Mouse (Mus musculus) layer of hippocampus, adult 9-10 months (tissue): ENCODE measurements around the gene Mettl23.
"Not testable (repeated sequence)": the region's sequence is repeated elsewhere in the genome, so short reads cannot be mapped to it uniquely, and the experiment has no call there.

Experiments
- DNase-seq: peaks from one replicate; pipeline ENCODE4 v3.0.0; 2022; ENCODE audit warnings: low spot score

Mettl23 gene

DNA sequence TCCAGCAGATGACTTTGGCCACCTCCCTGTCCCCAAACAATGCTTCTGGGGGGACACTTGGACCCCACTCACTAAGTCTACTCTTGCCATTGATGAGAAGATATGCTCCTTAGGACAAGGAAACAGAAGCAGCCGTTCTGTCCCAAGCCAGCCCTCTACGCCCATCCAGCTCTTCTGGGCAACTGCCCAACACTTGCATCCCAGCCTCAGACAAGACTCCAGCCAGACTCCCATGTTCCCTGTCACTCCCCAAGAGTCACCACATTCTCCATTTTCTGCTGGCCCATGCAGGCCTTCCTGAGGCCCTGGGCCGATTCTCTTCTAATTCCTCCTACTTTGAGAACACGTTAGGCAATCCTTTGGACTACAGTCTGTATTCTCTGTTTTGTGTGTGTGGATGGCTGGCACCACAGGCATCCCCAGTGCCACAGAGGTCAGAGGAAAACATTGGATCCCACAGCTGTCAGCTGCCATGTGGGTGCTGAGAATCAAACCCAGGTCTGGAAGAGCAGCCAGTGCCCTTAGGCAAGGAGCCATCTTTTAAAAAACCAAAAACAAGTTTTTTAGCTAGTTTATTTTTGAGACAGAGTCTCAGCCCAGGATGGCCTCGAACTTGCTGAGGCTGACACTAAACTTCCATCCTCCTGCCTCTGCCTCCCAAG, 23.0 kb upstream of the Mettl23 start:
- no peak for DNase-seq

DNA sequence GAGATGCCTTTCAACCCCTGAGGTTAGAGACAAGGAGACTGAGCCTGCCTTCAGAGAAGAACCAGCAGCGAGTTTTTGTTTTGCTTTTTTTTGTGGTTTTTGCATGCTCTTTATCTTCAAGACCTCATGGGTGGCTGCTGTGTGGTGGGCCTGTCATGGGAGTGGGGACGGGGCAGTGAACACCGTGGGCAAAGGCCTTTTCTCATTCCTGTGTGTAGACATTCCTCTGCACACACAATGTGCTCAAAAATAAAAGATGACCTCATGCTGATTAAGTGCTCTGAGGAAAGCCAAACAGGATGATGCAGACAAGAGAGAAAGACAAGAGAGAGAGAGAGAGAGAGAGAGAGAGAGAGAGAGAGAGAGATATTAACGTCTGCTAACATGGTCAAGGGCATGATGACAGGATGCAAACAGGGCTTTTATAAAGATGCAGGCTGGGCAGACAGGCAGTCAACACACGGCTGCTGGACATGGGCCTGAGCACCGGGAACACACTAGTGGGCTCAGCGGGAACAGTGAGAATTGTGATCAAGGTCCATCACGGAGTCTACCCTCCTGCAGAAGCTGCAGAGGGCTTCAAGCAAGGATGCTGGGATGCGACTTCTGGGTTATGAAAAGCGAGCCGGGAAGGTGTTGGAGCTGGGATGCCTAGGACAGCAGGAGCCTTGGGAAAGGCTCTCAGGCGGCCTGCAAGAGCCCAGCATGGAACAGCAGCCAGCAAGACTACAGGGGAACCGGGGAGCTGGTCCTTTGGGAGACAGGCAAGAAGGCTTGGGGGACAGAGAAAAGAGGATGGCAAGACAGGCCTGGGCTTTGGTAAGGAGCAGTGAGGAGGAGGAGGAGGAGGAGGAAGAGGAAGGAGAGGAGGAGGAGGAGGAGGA, 21.8 kb upstream of the Mettl23 start:
- no peak for DNase-seq

DNA sequence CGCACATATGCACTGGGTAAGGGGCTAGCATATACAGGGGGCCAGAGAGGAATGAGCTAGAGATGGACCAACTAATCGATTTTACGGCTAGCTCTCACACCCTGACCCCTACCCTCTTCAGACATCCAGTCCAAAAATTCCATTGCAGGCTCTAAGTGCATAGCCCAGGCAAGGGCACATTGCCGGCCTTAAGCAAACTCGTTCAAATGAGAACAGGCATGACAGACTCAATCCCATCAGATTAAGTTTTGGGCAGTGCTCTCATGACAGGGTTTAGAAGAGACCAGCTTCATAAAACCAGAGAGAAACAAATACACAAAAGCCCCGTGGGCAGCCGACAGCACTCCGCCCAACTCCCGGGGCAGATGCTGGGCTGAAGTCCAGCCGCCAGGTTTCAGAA, 20.9 kb upstream of the Mettl23 start:
- DNase-seq: no peak

DNA sequence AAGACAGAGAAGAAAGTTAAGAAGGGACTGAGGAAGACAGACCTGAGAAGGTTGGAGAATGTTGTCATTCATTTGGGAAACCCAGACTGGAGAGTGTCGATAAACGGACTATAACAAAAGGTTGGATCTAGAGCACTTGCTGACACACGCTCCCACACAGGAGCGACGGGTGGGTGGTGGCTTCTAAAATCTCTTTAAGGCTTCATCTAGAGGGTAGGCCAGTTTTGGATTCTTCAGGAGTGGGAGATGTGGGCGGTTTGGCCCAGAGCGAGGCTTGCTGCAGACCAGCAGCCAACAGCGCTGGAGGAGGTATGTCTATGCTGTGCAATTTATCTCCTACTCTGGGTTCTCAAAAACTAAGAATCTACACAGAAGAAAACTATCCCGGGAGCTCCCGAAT, 20.5 kb upstream of the Mettl23 start:
- DNase-seq: no peak

DNA sequence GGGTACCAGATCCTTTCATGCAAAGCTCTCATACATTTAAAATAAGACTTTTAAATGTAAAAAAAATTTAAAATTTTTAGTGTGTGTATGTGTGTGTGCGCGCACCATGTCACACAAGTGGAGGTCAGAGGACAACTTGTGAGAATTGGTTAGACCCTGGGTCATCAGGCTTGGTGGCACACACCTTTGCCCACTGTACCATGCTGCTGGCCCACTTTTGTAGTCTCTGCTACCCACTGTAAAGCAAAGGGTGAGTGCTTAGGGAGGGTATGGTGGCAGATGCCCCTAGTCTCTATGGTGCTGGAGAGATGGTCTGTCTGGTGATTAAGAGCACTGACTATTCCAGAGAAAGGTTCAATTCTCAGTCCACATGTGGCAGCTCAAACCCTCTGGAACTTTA, 19.8 kb upstream of the Mettl23 start:
- no peak for DNase-seq

DNA sequence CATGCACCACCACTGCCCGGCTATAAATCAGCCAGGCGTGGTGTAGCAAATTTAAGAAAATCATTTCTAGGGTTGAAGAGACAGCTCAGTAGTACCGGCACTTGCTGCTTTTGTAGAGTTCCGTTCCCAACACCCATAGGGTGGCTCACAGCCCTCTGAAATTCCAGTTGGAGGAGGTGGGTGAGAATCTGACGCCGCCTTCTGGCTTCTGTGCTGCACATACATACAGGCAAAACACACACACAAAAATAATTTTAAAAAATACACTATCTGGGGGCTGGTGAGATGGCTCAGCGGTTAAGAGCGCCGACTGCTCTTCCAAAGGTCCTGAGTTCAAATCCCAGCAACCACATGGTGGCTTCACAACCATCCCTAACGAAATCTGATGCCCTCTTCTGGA, 19.2 kb upstream of the Mettl23 start:
- not testable (repeated sequence) for DNase-seq

DNA sequence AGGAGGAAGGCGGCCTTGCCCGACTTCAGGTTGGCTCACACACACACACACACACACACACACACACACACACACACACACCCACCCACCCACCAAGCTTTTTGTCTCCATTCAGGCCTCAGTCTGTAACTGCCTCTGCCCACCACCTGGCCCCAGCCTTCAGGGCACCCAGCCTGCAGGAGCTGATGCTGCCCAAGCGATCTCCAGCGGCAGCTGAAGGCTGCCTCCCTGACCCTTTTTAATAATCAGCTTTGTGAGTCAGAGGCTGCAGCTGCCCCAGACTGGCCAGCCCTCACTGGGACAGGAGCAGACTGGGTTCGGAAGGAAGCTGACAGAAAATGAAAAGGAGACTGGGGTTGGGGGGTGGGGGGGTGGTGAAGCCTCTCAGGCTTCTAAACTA, 17.8 kb upstream of the Mettl23 start:
- DNase-seq: no peak

DNA sequence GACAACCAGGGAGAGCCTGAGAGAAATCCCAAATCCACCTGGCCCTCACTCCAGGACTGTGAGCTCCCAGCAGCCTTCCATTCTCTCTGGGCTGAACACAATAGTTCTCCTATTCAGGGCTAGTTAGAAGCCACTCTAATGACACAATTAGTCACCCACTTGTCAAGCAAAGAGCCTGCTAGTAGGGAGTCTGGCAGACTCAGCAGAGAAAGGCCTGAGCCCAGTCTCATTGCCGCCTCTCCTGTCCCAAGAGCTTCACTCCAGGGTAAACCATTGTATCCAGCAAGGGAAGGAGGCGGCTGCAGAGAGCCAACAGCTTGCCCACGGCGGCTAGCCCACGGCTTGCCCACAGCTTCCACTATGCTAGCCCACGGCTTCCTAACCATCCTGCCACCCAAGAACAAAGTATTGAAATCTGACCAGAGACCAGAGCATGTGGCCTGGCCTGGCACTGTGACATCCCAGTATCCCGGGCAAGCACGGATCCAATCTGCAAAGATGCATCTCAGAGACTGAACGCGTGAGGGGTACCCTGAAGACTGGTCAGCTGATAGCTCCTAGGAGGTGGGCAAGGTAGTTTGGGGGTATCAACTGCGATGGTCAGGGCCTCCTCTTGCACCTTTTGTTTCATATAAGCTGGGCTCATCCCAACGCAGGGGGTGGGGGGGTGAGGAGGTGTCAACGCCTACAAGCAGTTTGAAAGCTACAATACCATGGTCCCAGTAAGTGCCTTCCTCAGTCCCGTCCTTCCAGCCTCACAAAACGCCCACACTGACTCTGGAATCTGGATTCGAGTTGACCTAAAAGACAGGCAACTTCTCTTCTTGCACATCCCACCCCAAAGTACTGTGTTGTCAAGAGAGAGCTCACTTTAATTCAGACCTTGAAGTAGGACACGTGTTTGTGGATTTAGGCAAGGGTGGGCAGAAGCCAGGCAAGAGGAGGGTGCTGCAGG, 16.3 kb upstream of the Mettl23 start:
- no peak for DNase-seq

DNA sequence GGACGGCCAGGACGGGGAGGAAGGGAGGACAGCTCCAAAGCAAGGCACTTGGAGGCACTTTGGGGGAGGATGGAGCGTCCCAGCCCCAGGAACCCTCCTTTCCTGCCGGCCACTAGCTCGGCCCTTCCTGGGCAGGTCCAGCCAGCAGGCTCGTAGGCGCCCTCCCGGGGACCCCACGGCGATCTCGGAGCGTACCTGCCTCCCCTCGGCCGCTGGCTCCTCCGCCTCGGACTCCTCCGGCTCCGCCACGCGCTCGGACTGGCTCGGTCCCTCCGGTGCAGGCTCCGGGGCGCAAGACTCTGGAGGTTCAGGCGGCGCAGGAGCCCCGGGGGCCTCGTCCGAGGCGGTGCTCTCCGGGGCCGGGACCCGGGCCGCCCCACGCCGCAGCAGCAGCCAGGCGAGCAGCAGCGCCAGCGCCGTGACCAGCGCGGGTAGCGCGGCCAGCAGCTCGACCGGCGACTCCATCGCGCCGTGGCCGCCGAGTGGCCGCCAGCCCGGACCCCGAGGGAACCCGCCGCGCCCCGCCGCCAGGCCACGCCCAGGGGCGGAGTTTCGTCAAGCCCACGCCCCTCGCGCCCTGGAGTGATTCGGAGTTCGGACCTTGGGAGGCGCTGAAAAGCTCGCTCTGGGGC, 15.4 kb upstream of the Mettl23 start, which contains the start of gene Mxra7:
Mxra7 (minus strand) TSS at position 513 of the 632 bp plus-strand sequence.
- DNase-seq: no peak

DNA sequence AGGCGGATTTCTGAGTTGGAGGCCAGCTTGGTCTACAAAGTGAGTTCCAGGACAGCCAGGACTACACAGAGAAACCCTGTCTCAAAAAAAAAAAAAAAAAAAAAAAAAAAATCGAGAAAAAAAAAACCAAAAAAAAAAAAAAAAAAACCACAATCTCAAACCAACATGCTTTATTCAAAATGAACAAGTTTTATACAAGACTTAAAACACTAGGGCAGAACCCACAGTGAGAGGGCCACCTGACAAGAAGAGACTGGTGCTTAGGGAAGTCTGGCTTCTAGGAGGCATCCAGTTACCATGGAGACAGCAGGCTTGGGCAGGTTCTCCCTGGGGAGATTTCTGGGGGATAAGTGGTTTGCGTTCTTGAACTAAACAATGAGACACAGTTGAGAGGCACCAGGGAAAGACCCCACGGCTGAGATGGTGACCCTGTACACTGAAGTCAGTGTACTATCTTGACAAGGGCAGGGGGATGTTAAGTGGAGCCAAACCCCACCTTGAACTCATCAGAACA, 10.8 kb upstream of the Mettl23 start:
- no peak for DNase-seq

DNA sequence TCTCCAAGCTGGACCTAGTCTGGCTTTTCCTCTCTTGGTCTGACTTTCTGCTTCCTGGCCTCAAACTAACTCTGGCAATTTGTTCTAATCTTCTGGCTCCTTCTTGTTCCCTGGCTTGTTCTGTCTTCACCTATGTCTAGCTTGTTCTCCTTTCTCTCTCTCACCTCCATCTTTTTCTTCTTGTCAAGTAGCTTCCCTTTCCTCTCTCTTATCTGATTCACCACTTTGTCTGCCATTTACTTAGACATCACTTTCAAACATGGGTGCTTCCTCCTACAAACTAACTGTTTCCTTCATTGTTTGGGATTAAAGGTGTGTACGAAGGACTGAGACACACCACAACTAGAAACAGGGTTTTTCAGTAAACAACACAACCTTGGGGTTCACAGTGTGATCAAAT, 8.1 kb upstream of the Mettl23 start:
- DNase-seq: no peak

DNA sequence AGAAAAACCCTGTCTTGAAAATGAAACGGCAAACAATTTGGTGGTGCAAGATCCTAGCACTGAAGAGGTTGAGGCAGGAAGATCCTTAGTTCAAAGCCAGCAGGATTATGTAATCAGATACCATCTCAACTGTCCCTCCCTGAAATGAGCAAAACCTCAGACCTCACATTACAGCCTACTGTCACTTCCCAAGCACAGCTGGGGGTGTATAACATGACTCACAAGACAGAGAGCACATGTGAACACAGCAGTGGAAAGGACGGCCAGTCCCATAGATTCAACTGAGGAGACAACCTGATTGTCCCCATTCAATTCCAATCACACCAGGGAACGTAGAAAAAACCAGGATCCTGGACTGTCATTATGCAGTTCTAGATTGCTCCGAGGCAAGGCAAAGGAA, 6.8 kb upstream of the Mettl23 start:
- DNase-seq: no peak

DNA sequence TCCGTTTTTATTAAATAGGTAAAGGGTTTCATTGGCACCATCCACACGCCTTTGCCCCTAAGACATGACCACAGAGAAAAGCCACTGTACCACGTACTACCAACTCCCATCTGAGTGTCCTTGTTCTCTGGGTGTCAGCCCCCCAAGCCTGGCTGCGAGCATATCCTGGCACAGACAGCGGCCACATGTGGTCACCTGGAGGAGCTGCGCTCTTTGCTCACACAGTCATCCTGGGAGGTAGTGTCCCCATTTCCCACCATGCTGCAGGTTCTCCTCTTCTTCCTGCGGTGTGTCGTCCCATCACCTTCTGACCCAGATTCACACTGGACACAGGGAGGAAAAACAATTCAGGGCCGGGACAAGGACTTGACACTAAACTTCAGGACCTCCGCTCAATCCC, 5.6 kb upstream of the Mettl23 start:
- no peak for DNase-seq

DNA sequence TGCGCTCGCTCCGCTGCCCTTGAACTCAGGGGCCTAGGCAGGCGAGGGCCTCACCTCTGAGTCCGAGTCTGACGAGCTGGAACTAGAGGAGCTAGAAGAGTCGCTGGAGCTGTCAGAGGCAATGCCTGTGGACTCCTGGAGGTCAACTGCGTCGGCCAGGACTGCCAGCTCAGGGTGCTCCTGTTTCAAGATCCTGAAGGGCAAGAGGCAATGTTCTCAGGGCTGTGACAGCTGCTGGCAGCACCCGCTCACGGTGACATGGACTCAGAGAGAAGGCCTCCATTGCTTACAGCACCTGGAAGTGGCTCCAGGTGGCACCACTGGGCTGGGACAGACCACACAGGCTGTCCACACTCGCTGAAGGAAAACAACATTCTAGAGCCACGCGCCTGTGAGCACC, 4.1 kb upstream of the Mettl23 start:
- no peak for DNase-seq

DNA sequence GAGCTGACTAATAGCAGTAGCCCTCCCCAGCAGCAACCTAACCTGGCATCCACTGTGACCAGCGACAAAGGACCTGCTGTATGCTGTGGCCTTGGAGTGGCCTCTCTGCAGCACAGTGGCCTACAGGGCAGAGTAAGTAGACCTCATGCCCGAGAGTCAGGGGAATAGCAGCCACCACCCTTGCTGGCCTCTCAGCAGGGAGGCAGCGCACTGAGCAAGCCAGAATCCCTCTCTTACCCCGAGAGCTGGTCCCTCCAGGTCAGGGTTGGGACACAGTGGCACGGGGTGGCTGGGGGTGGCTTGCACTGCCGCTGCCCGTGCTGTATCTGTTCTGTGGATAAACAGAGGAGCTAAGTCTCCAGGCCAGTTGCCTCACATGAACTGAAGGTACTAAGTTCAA, 3.5 kb upstream of the Mettl23 start:
- DNase-seq: no peak

DNA sequence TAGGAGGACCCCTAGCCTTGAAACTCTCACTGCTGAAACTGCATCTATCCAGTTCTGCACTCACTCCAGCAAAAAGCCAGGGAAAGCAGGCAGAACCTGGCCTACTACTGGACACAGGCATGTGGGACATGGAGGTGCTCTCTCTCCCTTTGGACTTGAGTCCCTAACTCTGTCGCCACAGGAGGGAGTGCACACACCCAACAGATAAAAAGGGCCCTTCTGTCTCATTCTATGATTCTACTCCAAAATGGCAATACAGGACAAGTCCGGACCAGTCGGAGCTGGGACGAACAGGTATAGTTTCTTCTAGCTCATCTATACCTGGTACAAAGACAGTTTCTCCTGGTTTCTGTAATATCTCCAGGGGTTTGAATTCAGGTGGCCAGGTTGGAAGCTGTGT, 2.3 kb upstream of the Mettl23 start:
- DNase-seq: no peak

DNA sequence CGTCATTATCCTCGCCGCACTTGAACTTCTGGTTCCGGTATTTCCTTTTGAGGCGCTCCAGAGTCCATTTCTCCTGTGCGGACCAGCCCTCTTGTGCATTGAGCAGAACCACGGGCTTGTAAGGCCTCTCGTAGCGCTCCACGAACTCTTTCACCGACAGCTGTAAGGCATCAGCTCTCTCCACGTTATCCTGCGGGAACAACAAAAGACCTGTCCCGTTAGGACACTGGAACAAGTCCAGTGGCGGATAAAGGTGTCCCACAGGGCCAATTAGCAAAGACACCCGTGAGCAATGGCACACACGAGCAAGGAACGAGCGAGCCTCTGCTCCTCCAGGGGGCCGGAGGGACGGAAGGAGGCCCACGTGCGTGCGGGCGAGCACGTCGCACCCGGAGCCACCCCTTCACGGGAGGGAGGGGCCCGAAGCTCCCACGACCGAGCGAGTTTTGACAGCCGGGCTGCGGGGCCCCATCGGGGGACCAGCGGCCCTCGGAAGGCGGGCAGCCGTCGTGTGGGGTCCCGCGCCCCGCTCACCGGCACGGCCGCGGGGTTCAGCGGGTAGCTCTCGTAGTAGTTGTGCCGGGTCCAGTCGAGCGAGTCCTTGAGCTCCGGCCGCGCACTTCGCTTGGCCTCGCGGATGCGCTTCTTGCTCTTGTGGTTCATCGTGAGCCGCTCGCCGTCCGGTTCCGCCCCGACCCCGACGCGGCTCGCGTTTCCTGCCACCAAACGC, 382 bp upstream of the Mettl23 start:
- peak; percentile 31 for DNase-seq

DNA sequence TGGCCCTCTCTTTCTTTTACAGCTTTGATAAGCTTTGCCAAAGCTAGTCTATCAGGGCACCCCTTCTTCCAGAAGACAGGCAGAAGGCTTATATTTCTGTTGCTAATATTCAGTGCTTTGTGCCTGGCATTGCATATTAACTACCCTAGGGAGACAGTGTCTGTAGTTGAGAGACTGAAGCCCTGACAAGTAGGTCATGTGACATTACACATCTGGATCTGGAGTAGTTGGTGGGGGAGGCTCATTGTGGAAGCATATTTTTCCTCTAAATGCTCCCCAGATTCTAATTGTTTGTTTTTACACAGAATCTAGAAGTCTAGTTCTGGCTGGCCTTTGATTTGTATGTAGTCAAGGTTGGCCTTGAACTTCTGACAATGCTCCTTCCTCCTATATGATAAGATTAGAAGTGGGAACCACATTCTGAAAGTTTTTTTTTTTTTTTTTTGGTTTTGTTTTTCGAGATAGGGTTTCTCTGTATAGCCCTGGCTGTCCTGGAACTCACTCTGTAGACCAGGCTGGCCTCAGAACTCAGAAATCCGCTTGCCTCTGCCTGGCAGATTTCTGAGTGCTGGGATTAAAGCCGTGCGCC, 3.6 kb downstream of the Mettl23 start:
- no peak for DNase-seq

DNA sequence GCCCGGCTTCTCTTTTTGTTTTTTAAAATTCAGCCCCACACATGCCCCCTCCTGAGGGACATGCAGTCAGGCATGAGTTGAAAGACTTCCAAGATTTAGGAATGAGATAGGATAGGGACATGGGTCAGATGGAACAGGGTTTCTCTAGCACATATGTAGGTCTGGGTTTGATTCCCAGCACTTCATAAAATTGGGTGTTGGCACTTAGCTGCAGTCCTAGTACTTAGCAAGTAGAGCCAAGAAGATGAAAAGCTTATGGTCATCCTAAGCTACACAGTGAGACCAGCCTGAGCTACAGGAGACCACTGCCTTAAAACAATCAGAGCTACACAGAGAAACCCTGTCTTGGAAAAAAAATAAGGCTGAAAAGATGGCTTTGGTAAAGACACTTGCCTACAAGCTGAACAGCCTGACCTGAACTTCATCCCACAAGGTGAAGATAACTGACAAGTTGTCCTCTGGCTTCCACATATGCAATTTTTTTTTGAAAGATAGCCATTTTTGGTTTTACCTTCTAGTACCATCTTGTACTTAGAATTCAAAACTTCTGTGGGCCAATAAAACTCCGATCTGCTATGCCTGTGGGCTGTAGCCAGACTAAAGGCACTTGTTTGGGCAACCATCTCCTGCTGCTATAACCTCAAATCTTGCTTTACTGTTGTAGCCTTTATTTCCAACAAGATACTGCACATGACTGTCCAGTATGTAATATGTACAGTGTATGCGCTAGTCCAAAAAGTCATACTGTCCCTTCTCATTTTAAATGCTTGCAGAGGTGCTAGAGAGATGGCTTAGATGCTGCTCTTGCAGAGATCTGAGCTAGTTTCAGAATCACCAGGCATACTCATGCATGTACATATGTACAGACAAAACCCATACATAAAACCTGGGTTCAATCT, 4.4 kb downstream of the Mettl23 start:
- DNase-seq: no peak
